Mouse (Mus musculus) layer of hippocampus, postnatal 10 days (tissue): ENCODE measurements at regions not wholly inside any gene's neighbourhood (a gene's known extent, or its start where the extent isn't known, plus 50 kb on each side); places are given as distances from the start of the nearest gene placed in this dataset.

Experiments used
- DNase-seq, 2 experiments: peaks; one replicate each; pipeline ENCODE4 v3.0.0; 2021; ENCODE audit warnings: low spot score in 2 of 2

DNA sequence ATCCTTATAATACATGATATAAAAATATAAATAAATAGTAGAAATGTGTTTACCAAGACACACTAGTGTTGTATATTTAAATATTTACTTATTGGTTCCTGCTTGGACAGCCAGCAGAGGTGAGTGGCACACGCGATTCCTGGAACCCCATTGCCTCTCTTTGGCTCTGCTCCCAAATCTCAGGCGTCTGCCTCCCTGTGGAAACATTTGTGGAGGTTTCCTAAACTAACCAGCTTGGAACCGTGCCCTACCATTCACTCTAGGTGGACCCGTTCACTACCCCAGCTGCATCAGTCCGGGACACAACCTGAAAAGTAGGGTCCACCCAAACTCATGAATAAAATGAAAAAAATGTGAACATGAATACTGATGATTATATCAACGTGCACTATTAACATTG is 404.0 kb upstream of the Defb41 start:
- DNase-seq = no peak

DNA sequence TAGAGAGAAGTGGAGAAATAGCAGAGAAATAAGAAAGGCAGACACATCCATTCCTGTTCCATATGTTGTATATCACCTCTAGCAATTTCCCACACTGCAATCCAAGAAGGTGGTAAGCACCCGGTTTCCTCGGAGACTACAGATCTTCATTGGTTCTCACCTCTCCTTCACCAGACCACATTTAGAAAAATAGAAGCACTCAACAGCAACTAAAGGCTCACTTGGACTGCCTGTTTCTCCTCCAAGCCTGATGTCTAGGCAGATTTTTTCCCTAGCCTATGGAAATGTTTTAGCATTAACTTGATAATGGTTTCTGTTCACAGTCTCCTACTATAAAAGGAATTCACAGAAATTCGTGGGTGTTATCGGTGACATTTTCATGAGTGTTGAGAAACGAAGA is 403.3 kb upstream of the Defb41 start:
- DNase-seq = no peak

DNA sequence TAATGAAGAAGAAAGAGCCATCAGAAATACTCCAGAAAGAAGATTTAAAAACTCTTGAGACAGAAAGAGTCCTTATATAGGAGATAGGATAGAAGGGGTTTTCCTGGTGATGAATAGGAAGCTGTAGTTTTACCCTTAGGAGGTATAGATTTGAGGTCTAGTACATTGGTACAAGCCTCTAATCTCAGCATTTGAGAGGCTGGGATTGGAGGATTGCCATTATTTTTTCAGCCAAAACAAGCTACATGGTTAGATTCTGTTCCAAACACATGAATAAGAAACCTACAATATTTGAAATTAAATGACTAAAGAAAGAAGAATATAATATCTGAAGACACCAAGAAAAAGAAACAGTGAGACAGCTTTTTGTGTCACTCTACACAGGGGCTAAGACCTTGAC is 375.9 kb upstream of the Defb41 start:
- DNase-seq = no peak

DNA sequence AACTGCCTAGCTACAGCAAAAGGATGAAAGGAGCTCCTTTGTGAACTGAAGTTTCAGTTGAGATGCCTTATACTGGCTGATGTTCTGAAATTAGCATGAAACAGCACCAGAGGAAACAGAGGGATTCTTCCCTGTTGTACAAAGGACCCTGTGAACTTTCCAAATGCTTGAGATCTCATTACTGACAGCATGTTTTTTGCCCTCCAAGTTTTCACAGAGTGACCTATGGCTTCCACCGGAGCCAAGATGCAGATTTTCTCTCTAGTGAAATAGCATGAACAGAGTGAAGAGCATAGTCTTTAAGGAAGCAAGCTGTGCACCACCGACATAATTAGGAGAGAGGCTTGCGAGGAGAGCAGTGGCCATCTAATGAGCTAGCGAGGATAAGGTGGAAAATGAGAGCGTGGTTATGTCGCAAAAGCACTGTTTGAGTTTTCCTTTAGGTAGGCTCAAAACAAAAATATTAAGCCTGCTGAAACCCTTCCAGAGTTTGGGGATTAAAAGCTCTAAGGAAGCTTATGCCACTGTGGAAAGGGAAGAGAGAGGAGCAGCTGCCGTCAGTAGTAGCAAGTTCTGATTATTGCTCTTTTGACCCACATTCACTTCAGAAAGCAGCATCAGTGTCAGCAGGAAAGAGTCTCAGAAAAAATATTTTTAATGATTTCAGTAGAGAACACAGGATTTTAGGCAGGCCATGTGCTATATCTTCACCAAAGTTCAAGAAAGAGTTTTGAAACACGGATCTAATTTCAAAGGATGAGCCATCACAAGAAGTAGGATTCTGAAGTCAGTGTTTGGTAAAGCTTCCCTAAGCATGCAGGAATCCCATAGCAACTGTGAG is 374.7 kb upstream of the Defb41 start:
- no peak for DNase-seq

DNA sequence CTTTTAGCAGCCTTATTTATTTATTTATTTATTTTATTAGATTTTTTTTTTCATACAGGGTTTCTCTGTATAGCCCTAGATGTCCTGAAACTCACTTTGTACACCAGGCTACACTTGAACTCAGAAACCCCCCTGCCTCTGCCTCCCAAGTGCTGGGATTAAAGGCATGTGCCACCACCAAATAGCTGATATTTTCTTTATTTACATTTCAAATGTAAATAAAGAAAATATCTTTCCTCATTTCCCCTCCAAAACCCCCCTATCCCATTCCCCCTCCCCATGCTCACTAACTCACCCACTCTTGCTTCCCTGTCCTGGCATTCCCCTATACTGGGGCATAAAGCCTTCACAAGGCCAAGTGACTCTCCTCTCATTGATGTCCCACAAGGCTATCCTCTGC is 372.4 kb upstream of the Defb41 start:
- no peak for DNase-seq

DNA sequence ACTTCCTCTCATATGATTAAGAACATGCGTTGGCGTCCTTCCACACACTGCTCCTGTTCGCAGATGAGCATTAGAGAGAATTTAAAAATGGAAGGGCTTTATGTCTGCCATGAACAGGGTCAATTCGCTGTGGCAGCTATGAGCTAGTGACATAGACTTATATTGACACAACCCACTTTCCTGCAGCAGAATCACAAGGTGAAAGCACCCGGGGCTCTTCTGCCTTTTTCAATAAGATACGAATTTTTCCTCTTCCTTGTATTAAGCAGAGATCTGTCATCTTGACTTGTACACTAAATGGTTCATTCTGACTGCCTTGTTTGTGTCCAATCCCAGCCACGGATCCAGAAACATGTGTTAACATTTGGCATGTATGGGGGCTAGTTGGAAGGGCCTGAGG is 345.3 kb upstream of the Defb41 start:
- no peak for DNase-seq

DNA sequence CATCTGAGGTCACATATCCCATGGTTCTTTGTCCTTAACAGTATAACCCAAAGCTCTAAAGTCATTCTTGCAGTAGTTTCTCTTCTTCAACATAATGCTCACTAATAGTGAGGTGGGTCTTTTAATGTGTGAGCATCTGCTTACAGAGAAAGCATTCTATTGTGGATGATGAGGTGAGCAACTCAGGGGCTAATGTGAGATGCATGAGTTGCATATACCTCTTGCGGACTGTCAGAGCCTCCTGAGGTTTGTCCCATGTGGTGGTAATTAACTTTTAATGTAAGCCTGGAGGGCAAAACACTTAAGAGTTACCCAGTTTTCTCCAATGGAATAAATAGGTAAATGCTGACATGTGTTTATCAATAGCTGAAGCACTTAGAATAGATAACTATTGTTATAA is 334.9 kb upstream of the Defb41 start:
- no peak for DNase-seq

DNA sequence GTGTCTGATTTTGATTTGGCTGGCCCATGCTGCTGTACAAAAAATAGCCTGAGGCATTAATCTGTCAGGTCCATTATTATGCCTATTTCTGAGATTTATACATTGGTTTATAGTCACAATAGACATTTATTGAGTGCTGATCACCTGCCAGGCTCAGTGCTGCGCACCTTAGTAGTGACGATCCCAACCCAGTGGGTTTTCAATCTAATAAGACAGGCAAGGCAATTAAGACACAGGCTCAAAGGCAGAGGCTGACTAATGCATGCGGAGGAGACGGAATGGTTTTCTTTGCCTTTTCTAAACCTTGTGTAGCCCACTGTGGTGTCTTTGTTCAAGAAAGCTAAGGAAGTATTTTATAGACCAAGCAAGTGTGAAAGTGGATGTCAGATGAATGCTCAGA is 334.0 kb upstream of the Defb41 start:
- DNase-seq = no peak

DNA sequence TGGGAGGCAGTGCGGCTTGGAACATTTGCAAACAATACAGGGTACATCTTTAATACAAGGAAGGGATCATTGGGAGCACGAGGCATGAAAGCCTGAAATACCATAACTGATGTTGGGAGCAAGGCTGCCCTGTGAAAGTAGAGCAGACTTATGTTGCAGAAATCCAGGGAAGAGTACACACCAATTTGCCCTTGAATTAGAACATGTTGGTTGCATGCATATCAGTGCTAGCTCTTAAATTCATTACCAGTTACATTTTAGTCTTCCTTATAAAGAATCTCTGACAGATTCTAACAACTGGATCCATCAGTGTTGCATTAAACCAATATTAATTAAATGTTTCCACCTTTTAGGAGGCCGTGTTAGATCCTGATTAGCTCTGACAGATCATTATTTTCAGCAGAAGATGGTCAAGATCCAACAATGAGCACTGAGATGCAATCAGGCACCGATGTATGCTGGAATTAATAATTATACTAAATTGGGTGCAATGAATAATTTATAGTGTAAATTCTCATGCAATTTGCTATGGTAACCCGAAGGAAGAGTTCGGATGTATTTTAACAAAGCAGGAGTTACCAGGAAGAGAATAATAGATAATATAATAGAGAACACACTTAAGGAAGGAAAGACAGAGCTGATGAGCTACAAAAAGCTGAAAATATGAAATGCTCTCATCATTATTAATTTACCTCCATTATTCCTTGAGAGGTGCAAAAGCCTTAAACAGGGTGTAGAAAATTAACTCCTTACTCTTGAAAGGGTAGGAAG is 318.6 kb upstream of the Defb41 start:
- no peak for DNase-seq

DNA sequence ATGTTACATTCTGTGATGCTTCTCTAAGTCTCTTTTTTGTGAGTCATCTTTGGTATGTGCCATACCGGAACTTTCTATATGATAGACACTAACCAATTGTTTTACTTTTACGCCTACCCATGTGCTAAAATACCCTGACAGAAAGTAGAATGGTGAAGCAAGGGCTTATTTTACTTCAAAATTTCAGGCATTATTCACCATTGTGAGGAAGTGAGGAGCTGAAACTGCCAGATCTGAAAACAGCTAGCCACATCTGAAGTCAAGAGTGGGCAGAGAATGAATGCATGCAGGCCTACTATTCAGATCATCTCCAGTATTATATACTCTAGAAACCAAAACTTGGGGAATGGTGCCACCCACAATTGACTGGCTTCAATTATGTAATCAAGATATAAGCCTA is 313.7 kb upstream of the Defb41 start:
- DNase-seq = no peak

DNA sequence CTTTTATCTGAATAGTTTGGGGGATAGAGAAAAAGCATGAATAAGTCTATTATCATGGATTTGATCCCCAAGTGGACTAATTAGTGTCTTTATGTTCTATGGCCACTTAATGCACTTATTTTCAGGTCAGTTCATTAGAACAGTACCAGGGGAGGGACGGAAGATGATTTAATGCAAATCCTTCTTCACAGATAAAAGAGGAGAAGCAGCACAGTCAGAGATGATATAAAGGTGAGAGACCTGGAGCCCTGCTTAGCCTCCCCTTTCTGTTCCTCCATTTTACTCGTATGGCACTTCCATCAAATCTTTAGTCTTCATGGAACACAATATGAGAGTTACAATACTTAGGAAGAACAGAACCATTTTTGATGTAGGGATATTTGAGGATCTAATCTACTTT is 302.1 kb upstream of the Defb41 start:
- DNase-seq = no peak

DNA sequence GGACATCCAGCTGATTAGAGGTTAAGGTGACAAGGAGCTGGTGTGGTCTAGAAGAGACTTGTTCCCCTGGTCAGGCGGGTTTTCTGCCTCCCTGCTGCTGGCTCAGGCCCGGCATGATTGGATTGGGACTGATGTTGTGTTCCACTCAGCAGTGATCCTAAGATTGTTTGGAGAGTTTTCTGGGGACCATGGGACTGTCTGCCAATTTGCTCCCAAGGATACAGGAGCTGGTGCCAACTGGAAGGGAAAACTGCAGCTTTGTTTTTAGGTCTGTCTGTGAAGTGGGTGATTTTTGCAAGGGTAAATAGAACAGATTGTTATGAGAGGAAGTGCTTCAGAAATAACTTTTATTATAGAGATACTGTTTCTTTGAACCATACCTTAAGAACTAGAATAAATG is 286.3 kb upstream of the Defb41 start:
- peak; percentile 8 to 27 for DNase-seq

DNA sequence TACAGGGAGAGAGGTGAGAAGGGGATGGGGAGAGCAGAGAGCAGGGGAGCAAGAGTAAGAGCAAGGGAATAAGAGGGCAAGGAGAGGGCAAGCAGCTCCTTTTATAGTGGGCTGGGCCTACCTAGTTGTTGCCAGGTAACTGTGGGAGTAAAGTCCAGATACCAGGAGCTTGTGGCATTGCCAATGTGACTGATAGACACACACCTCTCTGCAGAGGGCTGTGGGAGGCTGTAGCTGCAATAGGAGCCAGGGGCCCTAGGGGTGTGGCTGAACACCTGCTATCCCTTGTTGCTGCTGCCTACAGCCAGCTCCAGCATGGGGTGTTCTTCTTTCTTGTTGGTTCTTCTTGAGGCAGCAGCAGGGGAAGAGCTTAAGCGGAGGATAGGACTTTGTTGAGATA is 266.8 kb upstream of the Defb41 start:
- DNase-seq = no peak

DNA sequence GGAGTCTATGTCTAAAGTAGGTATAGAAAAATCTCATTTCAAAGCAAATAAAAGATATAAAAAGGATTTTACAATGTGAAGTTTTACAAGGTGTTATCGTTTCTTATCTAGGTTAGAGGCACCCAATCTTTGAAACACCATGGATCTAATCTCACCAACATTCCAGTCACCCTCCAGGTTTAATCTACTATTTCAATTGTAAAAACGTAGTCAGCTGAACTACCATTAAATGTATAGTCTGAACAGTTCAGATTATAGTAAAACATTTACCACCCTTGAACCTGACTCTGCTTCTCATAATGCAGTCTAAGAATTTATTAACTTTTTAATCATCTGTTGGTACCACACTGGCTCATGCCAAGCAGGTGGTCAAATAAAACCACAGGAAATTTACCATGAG is 259.5 kb upstream of the Defb41 start:
- DNase-seq = no peak

DNA sequence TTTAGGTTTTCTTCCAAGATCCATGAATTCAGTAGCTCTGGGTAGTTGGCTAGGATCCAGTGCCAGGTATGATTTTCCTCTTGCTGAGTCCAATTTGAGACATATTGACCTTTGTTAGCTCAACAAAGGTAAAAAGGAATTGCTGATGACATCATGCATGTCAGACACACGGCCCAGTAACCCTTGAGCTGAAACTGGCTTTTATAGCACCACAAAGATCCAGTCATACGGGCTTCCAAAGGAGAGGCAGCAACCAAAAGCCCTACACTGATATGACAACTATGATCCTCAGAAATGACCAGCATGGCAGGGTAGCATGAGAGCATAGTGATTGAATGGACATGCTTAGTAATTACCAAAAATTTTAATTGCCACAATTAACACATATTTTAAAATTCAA is 258.0 kb upstream of the Defb41 start:
- DNase-seq = no peak

DNA sequence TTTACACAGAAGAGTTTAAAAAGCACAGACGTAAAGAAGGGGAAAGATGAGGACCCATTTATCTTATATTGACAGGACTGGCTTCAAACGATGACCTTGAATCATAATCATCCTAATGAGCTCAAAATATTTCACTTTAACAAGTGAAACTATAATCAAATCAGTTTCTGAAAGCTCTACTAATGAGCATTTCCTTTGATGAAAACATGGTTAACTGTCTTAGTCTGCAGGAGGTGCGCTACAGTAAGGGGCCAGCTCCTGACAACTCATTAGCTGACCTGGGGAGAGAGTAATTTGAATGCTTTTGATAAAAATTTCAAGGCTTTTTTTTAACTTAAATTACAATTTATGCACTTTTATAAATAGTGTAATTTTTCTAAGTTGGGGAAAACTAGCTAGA is 247.8 kb upstream of the Defb41 start:
- DNase-seq = no peak

DNA sequence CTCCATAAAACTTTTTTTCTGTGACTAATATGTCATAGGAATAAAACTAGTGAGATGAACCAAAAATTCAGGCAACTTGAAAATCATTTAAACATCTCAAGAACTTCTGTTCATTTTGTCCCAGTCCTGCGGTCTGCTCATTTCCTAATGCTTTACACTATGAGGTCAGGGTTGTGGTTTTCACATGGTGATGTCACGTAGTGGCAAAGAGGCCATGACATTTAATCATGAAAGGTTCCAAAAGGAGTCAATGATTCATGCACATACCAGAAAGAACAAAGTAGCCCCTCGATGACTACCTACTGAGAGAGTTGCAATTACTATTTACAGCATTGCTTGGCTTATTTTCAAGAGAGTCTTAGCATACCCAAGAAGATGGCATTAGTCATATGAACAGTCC is 233.6 kb upstream of the Defb41 start:
- no peak for DNase-seq

DNA sequence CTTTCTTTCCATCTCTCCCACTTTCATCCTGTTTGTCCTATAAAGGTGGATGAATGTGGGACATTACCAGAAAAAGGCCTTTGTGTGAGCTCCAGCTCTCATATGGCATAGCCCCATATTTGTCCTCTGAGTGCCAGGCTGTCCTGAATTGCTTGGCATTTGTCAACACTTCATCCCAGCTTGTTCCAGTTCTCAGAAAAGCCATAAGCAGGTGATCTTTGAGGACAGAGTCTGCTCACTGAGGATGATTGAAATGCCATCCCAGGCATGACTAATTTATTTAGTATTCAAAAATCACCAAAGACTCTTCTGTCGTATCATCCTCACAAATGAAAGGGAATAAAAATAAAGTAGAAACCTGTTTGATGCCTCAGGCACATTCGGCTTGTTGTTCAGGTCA is 203.6 kb upstream of the Defb41 start:
- DNase-seq = no peak

DNA sequence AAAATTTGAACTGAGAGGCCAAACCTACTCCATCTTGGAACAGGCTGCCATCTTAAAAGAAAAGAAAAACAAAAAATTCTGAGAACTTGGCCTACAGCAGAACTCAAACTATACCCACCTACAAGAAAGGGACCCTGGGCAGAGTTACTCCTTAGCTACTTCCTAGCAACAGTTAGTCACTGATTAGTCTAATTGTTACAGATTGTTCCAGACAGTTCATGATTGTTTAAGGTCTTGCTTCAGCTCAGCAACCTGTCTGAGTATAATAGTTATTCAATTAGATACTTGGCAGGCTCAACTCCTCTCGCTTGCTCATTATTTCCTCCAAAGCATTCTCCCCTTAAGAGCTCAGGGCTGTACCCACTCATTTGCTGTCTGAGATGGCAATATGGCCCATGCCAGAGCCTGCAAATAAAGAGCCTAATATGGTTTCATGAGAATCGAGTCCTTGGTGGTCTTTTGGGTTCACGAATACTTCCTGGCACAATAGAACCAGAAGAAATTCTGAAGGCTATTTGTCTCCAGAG is 200.4 kb upstream of the Defb41 start:
- no peak for DNase-seq

DNA sequence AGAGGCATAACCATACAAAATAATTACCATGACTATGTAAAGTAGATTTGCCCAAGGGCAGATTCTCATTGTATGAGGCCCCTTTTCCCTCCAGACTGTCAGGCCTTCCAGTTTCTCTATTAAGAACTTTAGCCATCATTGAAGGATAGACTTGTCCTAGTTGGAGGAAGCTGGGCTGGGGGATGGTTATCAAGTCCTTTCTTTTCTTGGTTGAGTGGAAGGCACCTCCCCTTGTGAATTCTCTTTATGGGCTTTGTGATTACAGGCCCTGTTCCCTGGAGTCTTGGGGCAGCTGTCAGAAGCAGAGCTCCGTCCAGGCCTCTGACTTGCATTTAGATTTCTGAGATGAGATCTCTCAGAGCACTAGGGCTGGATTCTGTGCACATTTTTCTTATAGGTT is 198.3 kb upstream of the Defb41 start:
- DNase-seq = no peak

DNA sequence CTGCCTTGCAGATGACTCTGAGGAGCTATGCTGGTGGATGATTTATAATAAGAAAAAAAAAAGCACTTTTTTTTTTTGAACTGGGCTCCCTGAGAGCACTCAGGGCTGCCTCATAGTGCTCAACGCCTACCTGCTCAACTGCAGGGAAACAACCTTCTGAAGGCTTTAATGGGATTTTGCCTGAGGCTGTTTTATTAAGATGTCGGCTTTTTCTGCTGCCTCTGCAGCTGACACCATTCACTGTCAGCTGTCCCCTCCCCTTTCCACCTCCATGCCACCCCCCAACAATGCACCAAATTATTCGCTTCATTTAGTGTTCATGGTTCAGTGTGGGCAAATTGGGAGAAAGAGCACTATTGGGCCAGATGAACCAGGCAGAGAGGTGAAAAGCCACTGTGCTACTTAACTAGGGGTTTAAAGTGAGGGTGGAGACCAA is 151.4 kb upstream of the Defb41 start:
- no peak for DNase-seq

DNA sequence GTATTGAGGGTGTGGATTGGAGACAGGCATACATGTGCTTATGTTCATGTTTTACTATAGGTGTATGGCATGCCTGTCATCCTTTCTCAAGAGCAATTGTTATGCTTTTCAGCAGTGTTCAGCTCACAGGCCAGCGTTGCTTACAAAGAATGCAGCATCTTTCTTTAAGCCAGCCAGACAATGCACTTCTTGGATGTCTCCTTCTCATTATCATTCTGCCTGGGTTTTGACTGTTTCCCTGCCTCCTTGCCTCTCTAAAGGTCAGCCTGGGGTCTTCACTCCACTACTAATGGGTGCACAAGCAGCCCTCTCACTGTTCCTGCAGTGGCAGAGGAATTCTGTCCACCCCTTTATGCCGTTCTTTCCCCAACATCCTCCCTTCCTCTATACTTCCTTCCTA is 150.9 kb upstream of the Defb41 start:
- DNase-seq = no peak

DNA sequence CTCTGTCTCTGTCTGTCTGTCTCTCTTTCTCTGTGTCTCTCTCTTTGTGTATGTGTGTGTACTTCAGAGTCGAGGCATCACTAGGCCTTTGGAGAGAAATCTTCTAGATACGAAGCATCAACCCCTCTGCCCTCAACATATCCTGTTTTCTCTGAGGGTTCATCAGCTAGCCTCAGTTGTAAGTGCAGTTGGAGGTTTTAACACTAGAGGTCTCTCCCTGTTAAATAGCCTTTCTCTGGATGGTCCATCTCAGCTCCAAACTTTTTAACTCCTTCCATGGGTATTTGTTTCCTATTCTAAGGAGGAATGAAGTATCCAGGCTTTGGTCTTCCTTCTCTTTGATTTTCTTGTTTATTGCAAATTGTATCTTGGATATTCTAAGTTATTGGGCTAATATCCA is 147.8 kb upstream of the Defb41 start:
- DNase-seq = no peak
